Mouse (Mus musculus) kidney, adult 2 months (tissue): ENCODE data around the gene Il12a.

Experiments
- CTCF ChIP-seq: fragments of 200-500 bp; conservative IDR thresholded peaks from 2 replicates; pipeline ENCODE4 v1.5.1; 2011; ENCODE audit warnings: low read depth, mild to moderate bottlenecking, control low read depth, low read length, moderate library complexity, mixed read lengths; ENCODE audit not compliant: insufficient read depth, insufficient read length
- POLR2A ChIP-seq: fragments of 200-500 bp; IDR thresholded peaks from one replicate; pipeline ENCODE4 v1.6.1; 2011; ENCODE audit warnings: low read depth, low read length, control low read depth

- TF ChIP-seq CTCF (no peak), POLR2A (no peak)
These were observed 29.9 kb upstream of the Il12a start for GRCm38 (mm10) chr3:68660538-68660937.
